Mouse (Mus musculus) embryo, embryonic 10 days (tissue): Measurements from ENCODE around the gene H2-DMb2.
A peak's percentile ranks its signal among the peaks of the same experiment; 100 is the strongest.

Experiments used
- DNase-seq: peaks from one replicate; pipeline ENCODE4 v3.0.0-alpha.2; 2015; ENCODE audit warnings: low spot score

Gene H2-DMb2

DNA sequence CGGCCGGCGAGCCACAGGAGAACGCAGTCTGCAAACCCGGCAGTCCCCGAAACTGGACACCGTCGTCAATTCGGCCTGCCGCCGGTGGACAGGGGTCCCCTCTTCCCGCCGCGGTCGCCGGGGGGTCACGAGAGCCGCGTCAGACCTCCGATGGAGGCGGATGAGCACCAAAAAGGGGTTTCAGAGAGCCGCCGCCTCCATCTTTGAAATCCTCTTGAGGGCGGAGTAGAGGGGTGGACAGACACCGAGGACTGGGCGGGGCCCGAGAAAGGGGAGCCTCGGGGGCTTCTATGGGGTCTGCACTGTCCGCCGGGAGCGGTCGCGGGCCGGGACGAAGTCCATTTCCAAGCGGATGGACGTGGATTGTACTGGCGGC lies 24.2 kb upstream of the H2-DMb2 start:
- DNase-seq, result no peak

GRCm38 (mm10) chr17:34119249-34120179 lies 23.6 kb upstream of the H2-DMb2 start, which contains the start of gene H2-DMa:
Gene H2-DMa (plus strand): TSS chr17:34119541.
- DNase-seq, result peak; percentile 99

- peak; percentile 85 for DNase-seq
Measured at GRCm38 (mm10) chr17:34120180-34120723, 22.9 kb upstream of the H2-DMb2 start.

GRCm38 (mm10) chr17:34120814-34121171 lies 22.3 kb upstream of the H2-DMb2 start:
- peak; percentile 80 for DNase-seq

DNA sequence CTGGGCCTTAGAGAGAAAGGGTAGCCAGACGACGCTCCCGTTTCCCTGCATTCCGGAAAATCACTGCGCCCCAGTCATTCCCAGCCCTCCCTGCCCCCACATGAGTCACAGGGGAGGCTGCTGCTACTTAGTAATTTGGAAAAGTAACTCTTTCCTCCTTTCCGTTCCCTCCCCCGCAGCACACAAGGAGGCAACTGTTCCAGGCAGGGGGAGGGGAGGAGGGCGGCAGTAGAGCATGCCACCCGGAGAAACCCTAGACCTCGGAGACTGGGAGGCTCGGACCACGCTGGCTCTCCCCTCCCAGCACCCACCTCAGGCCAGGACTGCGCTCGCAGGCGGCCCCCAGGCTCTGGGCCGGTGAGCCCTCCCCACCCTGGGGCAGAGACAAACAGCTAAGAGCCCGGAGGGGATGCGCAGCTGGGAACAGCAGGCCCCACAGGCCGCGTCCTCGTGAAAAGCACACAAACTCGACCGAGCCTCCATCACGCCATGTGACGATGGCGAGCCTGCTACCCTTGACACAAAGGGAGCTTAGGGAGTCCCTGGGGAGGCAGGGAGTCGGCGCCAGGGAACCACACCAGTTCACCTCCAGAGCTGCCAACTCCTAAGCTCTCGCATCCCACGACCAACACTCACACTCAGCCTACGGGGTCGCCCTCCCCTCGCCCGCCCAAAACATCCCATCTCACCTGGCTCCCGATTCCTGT lies 21.8 kb upstream of the H2-DMb2 start:
- DNase-seq, result peak; percentile 83

DNA sequence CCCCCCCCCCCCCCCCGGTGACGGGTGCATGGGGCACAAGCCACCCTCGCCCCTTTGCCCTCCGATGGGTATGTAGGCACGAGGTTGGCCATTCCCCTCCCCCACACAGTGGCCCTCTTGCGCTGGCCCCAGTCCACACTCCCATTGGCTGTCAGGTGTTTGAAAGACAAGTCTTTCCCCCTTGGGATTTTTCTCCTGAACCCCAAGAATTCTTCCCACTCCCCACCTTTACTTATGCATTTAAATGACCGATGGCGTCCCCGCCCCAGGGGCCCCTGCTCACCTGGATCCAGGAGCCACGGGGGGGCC lies 21.3 kb upstream of the H2-DMb2 start:
- DNase-seq, result peak; percentile 85

DNA sequence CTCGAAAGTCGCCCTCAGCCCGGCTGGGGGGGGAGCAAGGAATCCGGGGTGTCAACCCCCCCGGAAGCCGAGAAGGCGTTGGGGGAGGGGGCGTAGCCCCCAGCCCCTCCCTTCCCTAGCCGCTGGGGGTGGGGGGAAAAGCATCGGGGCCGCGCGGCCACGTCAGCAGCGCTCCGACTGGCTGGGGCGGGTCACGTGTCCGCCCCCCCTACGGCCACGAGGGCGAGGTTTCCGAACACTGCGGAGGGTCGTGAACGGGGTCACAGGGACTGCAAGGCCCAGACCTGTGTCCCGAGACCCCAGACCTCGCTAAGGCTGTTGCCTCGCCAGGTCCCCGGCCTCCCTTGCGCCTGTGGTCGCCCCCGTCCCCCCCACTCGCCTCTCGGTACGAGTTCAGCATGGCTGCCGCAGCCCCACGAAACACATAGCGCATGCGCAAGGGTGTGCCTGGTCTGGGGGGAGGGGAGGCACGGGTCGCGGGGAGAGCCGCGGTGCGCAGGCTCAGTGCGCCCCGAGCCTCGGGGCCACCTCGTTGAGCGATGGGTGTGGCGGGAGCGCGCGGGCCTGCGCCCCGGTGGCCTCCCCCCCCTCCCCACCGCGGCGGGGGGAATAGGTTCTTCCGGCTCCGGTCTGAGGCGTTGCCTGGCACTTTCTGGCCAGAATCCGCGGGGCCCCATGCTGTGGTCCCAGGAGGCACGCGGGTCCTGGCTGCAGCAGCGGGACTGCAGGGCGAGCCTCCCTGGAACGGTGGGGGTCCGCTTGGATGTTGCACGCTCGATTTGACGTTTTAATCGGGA lies 20.7 kb upstream of the H2-DMb2 start, which contains the start of gene Brd2:
Gene Brd2 (minus strand): TSS at position 447 of the 797 bp plus-strand sequence.
- peak; percentile 98 for DNase-seq

DNA sequence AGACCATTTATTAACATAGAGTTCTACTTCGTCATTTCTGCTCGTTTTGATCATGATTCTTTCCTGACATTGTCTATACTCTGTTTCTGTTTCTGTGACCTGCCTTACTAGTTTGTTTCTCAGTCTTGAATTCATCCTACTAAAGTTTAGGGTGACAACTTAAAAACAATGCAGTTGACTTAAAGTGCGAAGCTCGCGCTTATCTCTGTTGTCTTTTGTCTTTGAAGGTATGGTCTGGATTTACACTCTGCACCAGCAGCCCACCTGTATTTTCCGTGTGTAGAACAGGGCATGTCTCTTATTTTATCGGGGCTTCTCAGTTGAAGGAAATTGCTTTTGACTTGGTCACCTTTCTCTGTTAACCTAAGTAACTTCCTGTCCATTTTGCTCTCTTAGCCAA lies 20.0 kb upstream of the H2-DMb2 start:
- no peak for DNase-seq

GRCm38 (mm10) chr17:34123518-34123917 lies 19.6 kb upstream of the H2-DMb2 start:
- peak; percentile 67 for DNase-seq

GRCm38 (mm10) chr17:34124649-34125048 lies 18.5 kb upstream of the H2-DMb2 start:
- DNase-seq, result no peak

- no peak for DNase-seq
Measured at GRCm38 (mm10) chr17:34126826-34127420, 16.2 kb upstream of the H2-DMb2 start.

DNA sequence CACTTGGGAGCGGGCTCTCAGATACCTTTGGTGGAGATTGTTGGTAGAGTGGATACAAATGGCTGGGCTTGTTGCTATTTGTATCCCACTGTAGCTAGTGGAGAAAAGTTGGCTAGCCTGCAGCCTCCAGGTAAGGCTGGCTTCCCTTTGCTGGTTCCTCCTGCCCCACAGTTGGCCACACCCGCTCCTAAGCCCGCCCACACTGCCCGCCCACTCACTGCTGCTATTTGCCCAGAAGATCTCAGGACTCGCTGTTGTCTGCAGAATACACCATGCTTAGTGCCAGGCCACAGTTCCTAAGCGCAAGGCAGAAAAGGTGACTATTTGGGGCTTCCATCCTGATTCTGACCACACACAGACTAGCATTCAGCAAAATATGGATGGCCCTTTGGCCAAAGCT lies 15.6 kb upstream of the H2-DMb2 start:
- DNase-seq, result peak; percentile 52

- peak; percentile 22 for DNase-seq
Measured at GRCm38 (mm10) chr17:34128264-34128937, 14.7 kb upstream of the H2-DMb2 start.

DNA sequence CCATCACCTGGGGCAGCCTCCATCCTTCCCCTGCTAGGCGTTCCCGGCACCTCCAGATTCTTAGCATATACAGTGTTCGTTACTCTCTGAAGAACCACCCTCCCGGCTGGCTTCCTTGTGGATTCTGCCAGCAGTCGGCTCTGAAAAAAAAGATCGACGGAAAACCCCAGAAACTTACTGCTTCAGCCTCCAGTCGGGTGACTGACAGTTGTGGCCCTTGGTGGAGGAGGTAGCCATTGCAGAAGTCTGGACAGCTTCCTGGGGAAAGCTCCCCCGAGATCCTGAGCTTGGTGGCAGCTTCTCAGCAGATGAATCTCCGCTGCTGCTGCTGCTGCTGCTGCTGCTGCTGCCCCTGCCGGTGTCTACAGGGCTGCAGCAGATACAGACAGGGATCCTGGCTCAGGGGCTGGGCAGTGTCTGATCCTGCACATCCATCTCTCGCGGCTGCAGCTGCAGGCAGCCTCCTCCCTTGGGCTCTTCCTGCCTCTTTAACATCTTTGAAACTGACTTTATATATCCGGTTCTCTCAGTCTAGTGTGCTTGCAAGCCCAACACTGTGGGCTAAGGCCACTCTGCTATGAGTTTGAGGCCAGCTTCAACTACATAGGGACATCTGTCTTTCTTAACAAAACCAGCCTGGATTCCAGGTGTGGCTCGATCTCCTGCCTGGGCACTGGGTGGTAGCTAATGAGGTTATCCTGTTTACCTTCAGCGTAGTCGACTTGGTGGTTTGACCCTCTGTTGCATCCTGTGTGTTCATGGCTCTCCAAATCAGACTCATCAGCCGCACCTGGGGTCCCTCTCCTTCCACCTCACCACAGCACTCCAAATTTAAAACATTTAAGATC lies 13.9 kb upstream of the H2-DMb2 start:
- peak; percentile 42 for DNase-seq

DNA sequence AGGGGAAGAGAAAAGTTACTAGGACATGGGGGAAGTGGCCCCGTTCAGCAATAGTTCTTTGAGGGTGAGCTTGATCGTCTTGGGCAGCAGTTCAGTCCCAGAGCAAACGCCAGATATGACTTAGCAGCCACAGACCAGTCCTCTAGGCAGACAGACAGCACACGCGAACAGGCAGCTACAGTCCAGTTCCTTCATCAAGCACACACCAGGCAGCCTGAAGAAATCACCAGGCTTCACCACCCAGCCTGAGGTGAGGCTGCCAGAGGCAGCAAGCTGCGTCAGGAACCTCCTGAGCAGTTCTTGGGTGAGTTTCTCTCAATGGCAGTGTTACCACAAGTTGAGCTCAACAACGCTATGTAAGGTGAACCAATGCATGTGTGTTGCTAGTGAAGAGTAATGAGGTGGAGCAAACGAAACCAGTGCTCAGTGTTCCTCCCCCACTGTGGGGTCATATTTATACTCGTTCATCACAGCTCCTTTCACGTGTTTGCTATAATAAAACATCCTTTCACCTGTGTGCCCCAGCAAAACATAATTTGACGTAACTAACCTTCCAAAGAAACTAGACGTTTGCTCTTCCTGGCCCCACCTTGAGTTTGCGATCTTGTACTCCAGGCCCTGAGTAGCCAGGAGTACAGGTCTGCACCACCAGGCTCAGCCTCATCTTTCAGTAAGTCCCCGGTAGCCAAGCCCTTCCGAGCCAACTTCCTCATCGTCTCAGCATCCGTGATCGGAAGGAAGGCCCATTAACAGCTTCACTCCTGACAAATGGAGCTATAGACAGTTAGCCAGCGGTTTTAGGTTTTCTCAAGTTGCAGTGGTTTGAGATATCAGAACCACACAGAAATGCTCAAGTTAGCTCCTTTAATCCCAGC lies 12.8 kb upstream of the H2-DMb2 start:
- peak; percentile 3 for DNase-seq

DNA sequence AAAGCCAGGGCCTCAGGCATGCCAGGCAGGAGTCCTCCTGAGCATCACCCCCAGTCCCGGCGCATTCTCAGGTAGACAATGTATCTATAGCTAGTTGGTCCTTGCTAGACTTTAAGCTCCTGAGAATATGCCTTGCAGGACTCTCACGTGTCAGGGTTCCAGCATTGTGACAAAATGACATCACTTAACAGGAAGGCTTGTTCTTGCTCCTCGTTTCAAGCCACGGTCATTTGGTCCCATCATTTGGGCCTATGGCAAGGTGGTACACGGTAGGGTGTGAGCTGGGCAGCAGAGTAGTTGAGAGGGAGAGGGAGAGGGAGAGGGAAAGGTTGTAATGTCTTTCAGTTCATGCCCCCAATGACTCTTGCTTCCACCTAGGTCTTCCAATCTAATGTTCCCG lies 11.2 kb upstream of the H2-DMb2 start:
- DNase-seq, result no peak

- no peak for DNase-seq
Measured at GRCm38 (mm10) chr17:34133289-34133688, 9.8 kb upstream of the H2-DMb2 start.

DNA sequence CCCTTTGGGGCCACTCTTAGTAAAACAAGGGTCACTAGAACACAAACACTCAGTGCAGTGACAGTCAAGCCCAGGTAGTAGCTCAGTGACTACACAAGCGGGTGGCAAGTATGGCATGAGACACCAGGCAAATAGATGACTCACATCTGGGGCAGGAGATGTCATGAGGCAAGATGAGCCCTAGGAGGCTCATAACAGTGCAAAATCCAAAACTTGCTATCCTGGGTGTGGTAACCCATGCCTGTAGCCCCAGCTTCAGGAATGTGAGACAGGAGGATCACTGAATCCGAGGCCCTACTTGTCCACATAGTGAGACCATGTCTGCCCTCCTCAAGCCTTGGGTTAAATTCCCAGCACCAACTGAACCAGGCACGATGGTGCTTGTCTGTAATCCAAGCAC lies 8.7 kb upstream of the H2-DMb2 start:
- no peak for DNase-seq
